Mouse (Mus musculus) olfactory bulb, adult 2 months (tissue): Measurements from ENCODE around the gene Hsdl1.

Experiments
- CTCF ChIP-seq: fragments of 200-500 bp; IDR thresholded peaks from 2 replicates; pipeline ENCODE4 v1.5.1; 2012; ENCODE audit warnings: low read depth, mild to moderate bottlenecking, low read length, moderate library complexity; ENCODE audit not compliant: insufficient read depth
- POLR2A ChIP-seq: fragments of 200-500 bp; IDR thresholded peaks from 2 replicates; pipeline ENCODE4 v1.6.1; 2012; ENCODE audit warnings: mild to moderate bottlenecking, low read depth, low read length, moderate library complexity; ENCODE audit not compliant: insufficient read depth

DNA sequence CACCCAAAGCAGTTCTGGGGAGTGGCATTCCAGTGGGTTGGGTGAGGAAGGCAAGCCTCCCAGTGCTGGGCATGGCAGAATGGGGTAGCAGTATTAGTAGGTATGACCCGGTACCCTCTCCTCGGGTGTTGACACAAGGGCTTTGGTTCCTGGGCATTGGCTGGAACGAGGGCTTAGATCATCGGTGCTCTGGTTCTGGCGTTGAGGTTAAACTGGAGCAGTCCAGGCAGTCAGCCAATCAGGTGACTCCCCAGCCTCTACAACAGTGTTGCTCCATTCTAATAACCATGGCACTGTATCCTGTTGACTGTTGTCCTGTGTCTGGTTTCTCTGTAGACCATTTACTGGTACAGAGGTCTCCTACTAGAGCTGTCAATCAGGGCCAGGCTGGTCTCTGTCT is 42.6 kb upstream of the Hsdl1 start:
- TF ChIP-seq POLR2A (no peak), CTCF (no peak)
